Mouse (Mus musculus) lung, postnatal 0 days (tissue): ENCODE results near the gene Ntn5.

Experiments
- CTCF ChIP-seq: IDR thresholded peaks from 2 replicates; pipeline ENCODE4 v1.5.1; 2016; ENCODE audit warnings: antibody characterized with exemption, mild to moderate bottlenecking
- EP300 ChIP-seq: IDR thresholded peaks from 2 replicates; pipeline ENCODE4 v1.6.1; 2016; ENCODE audit warnings: antibody characterized with exemption, mild to moderate bottlenecking, control low read depth

- no peak for TF ChIP-seq CTCF
- TF ChIP-seq EP300, result no peak
These were observed 8.5 kb downstream of the Ntn5 start for GRCm38 (mm10) chr7:45692364-45692763.
